Mouse (Mus musculus): ENCODE results near the gene Qrfp. TPM values are rescaled to one million over a fixed set of nuclear protein-coding genes. Genes with fewer than 3 reads are reported as not detected.

Gene Qrfp
- polyA plus RNA-seq, 1 experiment from 2014 or later = not detected

DNA sequence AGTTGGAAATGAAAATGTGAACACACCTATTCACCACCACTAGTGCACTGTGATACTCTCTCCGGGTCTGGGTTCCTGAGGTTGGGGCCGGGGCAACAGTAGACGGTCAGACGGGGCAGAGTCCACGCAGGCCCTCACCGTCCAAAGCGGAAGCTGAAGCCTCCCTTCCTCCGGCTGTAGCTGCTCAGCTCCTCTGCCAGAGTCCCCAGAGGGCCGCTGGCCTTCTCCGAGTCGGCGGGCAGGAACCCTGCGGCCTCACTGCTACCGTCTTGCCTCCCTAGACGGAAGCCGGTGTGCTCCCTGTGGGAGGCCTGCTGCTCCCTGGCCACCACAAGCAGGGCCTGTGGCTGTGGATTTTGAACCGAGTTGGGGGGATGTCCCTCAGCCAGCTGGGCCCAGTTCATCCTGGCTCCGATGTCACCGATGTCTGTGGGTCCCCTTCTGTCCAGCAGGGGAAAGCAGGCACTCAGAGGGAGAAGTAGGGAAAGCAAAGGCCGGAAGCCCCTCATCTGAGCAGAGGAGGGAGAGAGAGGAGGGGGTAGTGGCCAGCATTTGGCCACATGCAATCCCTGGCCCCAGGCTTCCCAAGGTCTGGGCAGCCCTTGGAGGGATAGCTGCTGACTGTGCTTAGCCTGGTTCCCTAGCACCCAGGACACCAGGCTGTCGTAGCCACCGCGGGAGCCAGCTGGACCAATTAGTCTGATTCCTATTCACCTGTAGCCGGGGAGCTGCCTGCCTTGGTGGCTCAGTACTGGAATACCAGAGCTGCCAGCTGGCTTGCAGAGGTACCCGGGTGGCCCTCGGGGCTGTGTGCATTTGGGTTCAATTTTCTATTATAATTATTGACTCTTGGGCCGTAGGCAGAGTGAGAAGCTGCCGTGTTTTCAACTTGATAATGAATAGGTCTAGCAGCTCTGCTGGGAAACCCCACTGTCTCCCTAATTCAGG is 1.7 kb downstream of the Qrfp start:
- H3K36me3 ChIP-seq (ENCODE audit: control insufficient read depth, insufficient read depth, low read length) = peaks cover 18% of the 10 kb centered on the region
- H3K4me3 ChIP-seq (ENCODE audit: low read depth, low read length) = no peak overlapping the region
- H3K27ac ChIP-seq (ENCODE audit: low read depth) = no peak overlapping the region
- no peak overlapping the region for H3K4me2 ChIP-seq (ENCODE audit: low read length)
- H3K9me3 ChIP-seq (ENCODE audit: control insufficient read depth, low read length) = no peaks in the 10 kb centered on the region
- DNase-seq (ENCODE audit: low spot score) (no peak), ATAC-seq (replicated peaks; ENCODE audit: low FRiP score, low TSS enrichment, low read depth) (no peak)
- H3K4me1 ChIP-seq (replicated peaks; ENCODE audit: control insufficient read depth, insufficient read depth, low read length) = 0 out of 2 replicates have a peak, but pooled peaks cover 2% of the 10 kb centered on the region
- H3K9ac ChIP-seq (ENCODE audit: low read length) = no peak overlapping the region; the same call in 1 of the 2 replicates
- WGBS = 53% methylated on average over 28 of the region's 28 CpGs
- H3K27me3 ChIP-seq (replicated peaks; ENCODE audit: control insufficient read depth, insufficient read depth, low read length) = no peaks in the 10 kb centered on the region

DNA sequence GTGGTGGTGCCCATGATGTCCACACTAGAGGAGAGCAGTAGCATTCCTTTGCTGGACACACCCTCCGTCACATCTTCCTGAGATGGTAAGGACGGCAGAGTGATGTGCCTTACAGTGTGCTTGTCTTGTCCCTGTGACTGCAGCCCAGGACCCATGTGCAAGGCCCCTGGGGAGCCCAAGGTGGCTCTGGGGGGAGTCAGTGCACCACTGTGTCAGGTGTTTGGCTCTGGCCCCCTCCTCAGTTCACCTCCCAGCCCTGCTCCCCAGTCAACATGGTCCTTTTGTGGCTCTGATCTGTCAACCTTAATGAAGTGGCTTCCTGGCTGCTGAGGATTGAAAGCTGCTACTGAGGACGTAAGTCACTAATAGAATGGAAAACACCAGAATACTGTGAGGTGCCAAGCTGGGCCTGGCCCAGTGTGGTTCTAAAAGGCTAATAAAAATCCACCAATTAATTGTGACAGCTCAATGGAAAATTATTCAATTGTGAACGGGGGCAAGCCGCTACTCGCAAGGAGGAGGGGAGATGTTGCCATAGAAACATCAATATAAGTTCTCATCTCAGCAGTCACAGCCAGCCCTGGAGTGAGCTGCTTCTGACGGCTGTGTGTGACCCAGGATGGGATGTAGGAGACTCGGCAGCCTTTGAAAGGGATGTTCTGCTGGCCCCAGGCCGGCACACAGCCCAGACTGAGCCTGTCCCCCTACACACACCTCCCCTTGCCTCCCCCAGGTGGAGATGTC is 3.6 kb downstream of the Qrfp start:
- 0 out of 2 replicates have a peak, but pooled peaks cover 2% of the 10 kb centered on the region for H3K4me1 ChIP-seq (replicated peaks; ENCODE audit: control insufficient read depth, insufficient read depth, low read length)
- no peaks in the 10 kb centered on the region for H3K27me3 ChIP-seq (replicated peaks; ENCODE audit: control insufficient read depth, insufficient read depth, low read length)
- WGBS = 52% methylated on average over 9 of the region's 9 CpGs
- peaks cover 37% of the 10 kb centered on the region for H3K36me3 ChIP-seq (ENCODE audit: control insufficient read depth, insufficient read depth, low read length)
- no peaks in the 10 kb centered on the region for H3K9me3 ChIP-seq (ENCODE audit: control insufficient read depth, low read length)
- no peak overlapping the region for H3K27ac ChIP-seq (ENCODE audit: low read depth)
- ATAC-seq (replicated peaks; ENCODE audit: low FRiP score, low TSS enrichment, low read depth) (no peak; the same call in 1 of the 2 replicates), DNase-seq (ENCODE audit: low spot score) (no peak)
- no peak overlapping the region for H3K9ac ChIP-seq (ENCODE audit: low read length)
- no peak overlapping the region for H3K4me3 ChIP-seq (ENCODE audit: low read depth, low read length)
- no peak overlapping the region for H3K4me2 ChIP-seq (ENCODE audit: low read length)

GRCm38 (mm10) chr2:31803480-31803879 is 6.9 kb downstream of the Qrfp start:
- no peak overlapping the region for H3K27ac ChIP-seq (ENCODE audit: low read depth)
- DNase-seq (ENCODE audit: low spot score) (no peak), ATAC-seq (replicated peaks; ENCODE audit: low FRiP score, low TSS enrichment, low read depth) (no peak)
- H3K4me2 ChIP-seq (ENCODE audit: low read length) = no peak overlapping the region
- 61% methylated on average over 14 of the region's 14 CpGs for WGBS
- peaks cover 70% of the 10 kb centered on the region for H3K36me3 ChIP-seq (ENCODE audit: control insufficient read depth, insufficient read depth, low read length)
- no peak overlapping the region for H3K4me3 ChIP-seq (ENCODE audit: low read depth, low read length)
- no peaks in the 10 kb centered on the region for H3K27me3 ChIP-seq (replicated peaks; ENCODE audit: control insufficient read depth, insufficient read depth, low read length)
- H3K4me1 ChIP-seq (replicated peaks; ENCODE audit: control insufficient read depth, insufficient read depth, low read length) = no peaks in the 10 kb centered on the region
- no peaks in the 10 kb centered on the region for H3K9me3 ChIP-seq (ENCODE audit: control insufficient read depth, low read length)
- no peak overlapping the region for H3K9ac ChIP-seq (ENCODE audit: low read length)

- Histone ChIP-seq H3K9ac (ENCODE audit: low read length) (no peak overlapping the region), H3K4me3 (ENCODE audit: low read depth, low read length) (no peak overlapping the region), H3K36me3 (ENCODE audit: control insufficient read depth, insufficient read depth, low read length) (peaks cover 77% of the 10 kb centered on the region), H3K4me1 (replicated peaks; ENCODE audit: control insufficient read depth, insufficient read depth, low read length) (no peaks in the 10 kb centered on the region), H3K27me3 (replicated peaks; ENCODE audit: control insufficient read depth, insufficient read depth, low read length) (no peaks in the 10 kb centered on the region), H3K27ac (ENCODE audit: low read depth) (no peak overlapping the region), H3K9me3 (ENCODE audit: control insufficient read depth, low read length) (no peaks in the 10 kb centered on the region), H3K4me2 (ENCODE audit: low read length) (no peak overlapping the region)
- 91% methylated on average over 8 of the region's 8 CpGs for WGBS
- no peak for DNase-seq (ENCODE audit: low spot score)
- ATAC-seq (replicated peaks; ENCODE audit: low FRiP score, low TSS enrichment, low read depth) = no peak
Measured at GRCm38 (mm10) chr2:31802811-31803210, 7.6 kb downstream of the Qrfp start.

- DNase-seq (ENCODE audit: low spot score) (no peak), ATAC-seq (replicated peaks; ENCODE audit: low FRiP score, low TSS enrichment, low read depth) (no peak)
- Histone ChIP-seq H3K27me3 (replicated peaks; ENCODE audit: control insufficient read depth, insufficient read depth, low read length) (no peaks in the 10 kb centered on the region), H3K9me3 (ENCODE audit: control insufficient read depth, low read length) (no peaks in the 10 kb centered on the region), H3K4me3 (ENCODE audit: low read depth, low read length) (no peak overlapping the region), H3K27ac (ENCODE audit: low read depth) (no peak overlapping the region), H3K4me1 (replicated peaks; ENCODE audit: control insufficient read depth, insufficient read depth, low read length) (no peaks in the 10 kb centered on the region), H3K9ac (ENCODE audit: low read length) (no peak overlapping the region), H3K36me3 (ENCODE audit: control insufficient read depth, insufficient read depth, low read length) (peaks cover 88% of the 10 kb centered on the region), H3K4me2 (ENCODE audit: low read length) (no peak overlapping the region)
- 86% methylated on average over 9 of the region's 9 CpGs for WGBS
Measured at GRCm38 (mm10) chr2:31801416-31801815, 9.0 kb downstream of the Qrfp start.

- DNase-seq (ENCODE audit: low spot score) (no peak), ATAC-seq (replicated peaks; ENCODE audit: low FRiP score, low TSS enrichment, low read depth) (no peak)
- peaks cover 98% of the 10 kb centered on the region for H3K36me3 ChIP-seq (ENCODE audit: control insufficient read depth, insufficient read depth, low read length)
- no peaks in the 10 kb centered on the region for H3K9me3 ChIP-seq (ENCODE audit: control insufficient read depth, low read length)
- no peaks in the 10 kb centered on the region for H3K27me3 ChIP-seq (replicated peaks; ENCODE audit: control insufficient read depth, insufficient read depth, low read length)
- 96% methylated on average over 3 of the region's 3 CpGs for WGBS
- no peaks in the 10 kb centered on the region for H3K4me1 ChIP-seq (replicated peaks; ENCODE audit: control insufficient read depth, insufficient read depth, low read length)
- no peak overlapping the region for H3K27ac ChIP-seq (ENCODE audit: low read depth)
- no peak overlapping the region for H3K4me3 ChIP-seq (ENCODE audit: low read depth, low read length)
- H3K9ac ChIP-seq (ENCODE audit: low read length) = no peak overlapping the region
- H3K4me2 ChIP-seq (ENCODE audit: low read length) = no peak overlapping the region
Measured at GRCm38 (mm10) chr2:31796943-31797342, 13.4 kb downstream of the Qrfp start.

DNA sequence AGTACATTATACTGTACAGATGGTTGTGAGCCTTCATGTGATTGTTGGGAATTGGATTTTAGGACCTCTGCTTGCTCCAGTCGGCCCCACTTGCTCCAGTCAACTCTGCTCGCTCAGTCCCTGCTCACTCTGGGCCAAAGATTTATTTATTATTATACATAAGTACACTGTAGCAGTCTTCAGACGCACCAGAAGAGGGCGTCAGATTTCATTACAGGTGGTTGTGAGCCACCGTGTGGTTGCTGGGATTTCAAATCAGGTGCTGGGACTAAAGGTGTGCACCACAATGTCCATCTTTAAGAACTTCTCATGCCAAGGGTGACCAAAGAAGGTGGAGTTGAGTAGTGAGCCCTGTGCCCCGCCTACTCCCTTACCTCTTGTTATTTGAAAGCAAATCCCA is 17.8 kb downstream of the Qrfp start:
- ATAC-seq (replicated peaks; ENCODE audit: low FRiP score, low TSS enrichment, low read depth) = no peak
- Histone ChIP-seq H3K27me3 (replicated peaks; ENCODE audit: control insufficient read depth, insufficient read depth, low read length) (no peaks in the 10 kb centered on the region), H3K4me2 (ENCODE audit: low read length) (no peak overlapping the region), H3K9ac (ENCODE audit: low read length) (no peak overlapping the region), H3K9me3 (ENCODE audit: control insufficient read depth, low read length) (no peaks in the 10 kb centered on the region), H3K36me3 (ENCODE audit: control insufficient read depth, insufficient read depth, low read length) (peaks cover 98% of the 10 kb centered on the region), H3K27ac (ENCODE audit: low read depth) (no peak overlapping the region), H3K4me3 (ENCODE audit: low read depth, low read length) (no peak overlapping the region), H3K4me1 (replicated peaks; ENCODE audit: control insufficient read depth, insufficient read depth, low read length) (no peaks in the 10 kb centered on the region)
- DNase-seq (ENCODE audit: low spot score) = no peak
- WGBS = 72% methylated on average over 6 of the region's 6 CpGs

DNA sequence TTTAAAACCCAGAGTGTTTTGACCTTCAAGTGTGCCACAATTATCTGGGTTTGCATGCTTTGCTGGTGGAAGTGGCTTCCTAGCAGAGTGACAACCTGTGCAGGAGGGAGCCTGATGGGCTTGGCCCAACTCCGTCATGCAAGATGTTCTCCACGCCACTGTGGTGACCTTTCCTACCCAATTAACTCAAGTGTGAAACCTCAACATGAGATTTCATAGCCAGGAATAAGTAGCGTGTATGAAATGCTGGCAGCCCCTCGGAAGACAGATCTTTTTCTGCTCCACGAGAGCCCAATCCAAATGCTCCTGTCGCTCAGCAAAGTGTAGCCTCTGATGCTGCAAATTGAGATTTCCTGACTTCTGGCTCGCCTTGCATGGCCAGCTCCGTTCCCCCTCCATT is 19.1 kb downstream of the Qrfp start:
- no peaks in the 10 kb centered on the region for H3K9me3 ChIP-seq (ENCODE audit: control insufficient read depth, low read length)
- DNase-seq (ENCODE audit: low spot score) (no peak), ATAC-seq (replicated peaks; ENCODE audit: low FRiP score, low TSS enrichment, low read depth) (no peak)
- no peak overlapping the region for H3K4me2 ChIP-seq (ENCODE audit: low read length)
- 90% methylated on average over 8 of the region's 8 CpGs for WGBS
- H3K4me3 ChIP-seq (ENCODE audit: low read depth, low read length) = no peak overlapping the region
- peaks cover 98% of the 10 kb centered on the region for H3K36me3 ChIP-seq (ENCODE audit: control insufficient read depth, insufficient read depth, low read length)
- H3K9ac ChIP-seq (ENCODE audit: low read length) = no peak overlapping the region
- no peaks in the 10 kb centered on the region for H3K4me1 ChIP-seq (replicated peaks; ENCODE audit: control insufficient read depth, insufficient read depth, low read length)
- H3K27me3 ChIP-seq (replicated peaks; ENCODE audit: control insufficient read depth, insufficient read depth, low read length) = no peaks in the 10 kb centered on the region
- no peak overlapping the region for H3K27ac ChIP-seq (ENCODE audit: low read depth)
